Mouse (Mus musculus) heart, embryonic 16.5 days (tissue): ENCODE data around the gene Tgif1. TPM values are rescaled to one million over a fixed set of nuclear protein-coding genes. Genes with fewer than 3 reads are reported as not detected.

Experiments used
- ATAC-seq: fragments of 200-750 bp; cut with Nextera tagmentation; replicated peaks from 2 replicates; pipeline ENCODE4 v1.8.0; 2017; ENCODE audit warnings: moderate number of reproducible peaks; ENCODE audit not compliant: insufficient read depth, low FRiP score; ENCODE audit errors: extremely low read depth
- H3K27ac ChIP-seq: fragments of 300-500 bp; sonication (generic); 2 replicates; pipeline ENCODE4 v1.5.1; 2014; ENCODE audit warnings: mild to moderate bottlenecking, low read length, control low read depth, moderate library complexity
- H3K27me3 ChIP-seq: fragments of 300-500 bp; sonication (generic); 2 replicates; pipeline ENCODE4 v1.6.1; 2014; ENCODE audit warnings: low read length, mixed read lengths; ENCODE audit not compliant: control insufficient read depth, insufficient read depth
- H3K36me3 ChIP-seq: fragments of 300-500 bp; sonication (generic); 2 replicates; pipeline ENCODE4 v1.6.1; 2014; ENCODE audit not compliant: control insufficient read depth, insufficient read depth
- H3K4me1 ChIP-seq: fragments of 300-500 bp; sonication (generic); 2 replicates; pipeline ENCODE4 v1.6.1; 2014; ENCODE audit warnings: low read length, mixed read lengths; ENCODE audit not compliant: control insufficient read depth, insufficient read depth
- H3K4me2 ChIP-seq: fragments of 300-500 bp; sonication (generic); 2 replicates; pipeline ENCODE4 v1.6.1; 2014; ENCODE audit warnings: low read depth, mild to moderate bottlenecking, control low read depth, low read length
- H3K4me3 ChIP-seq: fragments of 300-500 bp; sonication (generic); 2 replicates; pipeline ENCODE4 v1.5.1; 2014; ENCODE audit warnings: mild to moderate bottlenecking, control low read depth, low read length
- H3K9ac ChIP-seq: fragments of 300-500 bp; sonication (generic); 2 replicates; pipeline ENCODE4 v1.6.1; 2014; ENCODE audit warnings: low read length, control low read depth
- H3K9me3 ChIP-seq: fragments of 300-500 bp; sonication (generic); replicated peaks from 2 replicates; pipeline ENCODE4 v1.6.1; 2016; ENCODE audit warnings: low read length; ENCODE audit not compliant: control insufficient read depth
- WGBS: fragments of 180-500 bp; shearing (Covaris S2); extraction: QIAGEN DNeasy Blood & Tissue Kit; methylation state at CpG from one replicate; pipeline ENCODE4 v1.1.7; 2014; 5-methylcytosine and 5-hydroxymethylcytosine counted together
- polyA plus RNA-seq: library from polyadenylated mRNA; unstranded; fragments of >200 nt; fragmentation: Nextera tagmentation; extraction: Ambion mirVana; gene quantifications from 2 replicates; pipeline ENCODE4 v1.2.1, GENCODE M21; 2015

The Tgif1 gene
- polyA plus RNA-seq, 1 experiment from 2014 or later = 20.7 TPM

DNA sequence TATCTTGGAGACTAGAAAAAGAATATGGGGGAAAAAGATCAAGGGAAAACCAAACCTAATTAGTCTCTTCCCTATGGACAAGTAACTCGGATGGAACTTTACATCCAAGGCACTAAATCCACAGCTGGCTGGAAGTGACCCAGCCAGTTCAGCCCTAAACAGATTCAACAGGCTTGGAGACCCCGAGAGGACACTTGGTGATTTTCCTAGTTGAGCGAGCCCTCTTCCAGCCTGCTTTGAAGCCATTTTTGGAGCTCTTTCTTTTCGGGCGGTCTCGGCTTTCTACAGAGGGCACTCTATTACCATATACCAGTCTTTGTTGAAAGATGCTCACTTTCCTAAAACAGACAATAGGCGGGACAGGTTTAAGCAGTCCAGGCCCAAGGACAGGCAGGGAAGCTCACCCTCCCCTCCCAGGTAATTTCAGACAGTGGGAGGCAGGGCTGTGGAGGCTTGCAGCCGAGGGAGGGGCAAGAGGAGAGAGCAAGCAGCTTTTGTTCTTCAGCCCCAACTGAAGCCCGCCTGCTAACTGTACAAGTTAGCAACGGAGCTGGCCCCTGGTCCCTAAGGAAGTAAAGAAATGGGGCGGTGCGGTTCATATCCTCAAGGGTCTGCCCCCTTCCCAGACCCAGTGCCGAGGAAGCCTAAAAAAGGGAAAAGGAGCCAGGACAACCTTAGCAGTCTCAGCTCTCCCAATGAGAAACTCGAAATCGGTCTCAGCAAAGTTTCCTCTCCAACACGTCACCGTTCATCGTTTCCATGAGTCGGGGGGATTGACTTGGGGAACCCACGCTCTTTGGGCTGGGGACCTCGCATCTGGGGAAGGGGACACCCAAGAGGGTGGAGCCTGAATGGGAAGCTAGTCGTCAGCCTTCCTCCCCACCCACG is 4.6 kb downstream of the Tgif1 start:
- H3K27me3 ChIP-seq = no peaks in the 10 kb centered on the region
- peak; percentile 13 for ATAC-seq
- H3K4me3 ChIP-seq = peak overlapping the region; percentile 80
- 1% methylated on average over 23 of the region's 23 CpGs for WGBS
- peaks cover 10% of the 10 kb centered on the region for H3K4me1 ChIP-seq
- peak overlapping the region; percentile 79 for H3K9ac ChIP-seq
- peak overlapping the region; percentile 99 for H3K4me2 ChIP-seq
- peaks cover 7% of the 10 kb centered on the region; the same call in 1 of the 2 replicates for H3K36me3 ChIP-seq
- H3K27ac ChIP-seq = peak overlapping the region; percentile 92
- no peaks in the 10 kb centered on the region for H3K9me3 ChIP-seq

DNA sequence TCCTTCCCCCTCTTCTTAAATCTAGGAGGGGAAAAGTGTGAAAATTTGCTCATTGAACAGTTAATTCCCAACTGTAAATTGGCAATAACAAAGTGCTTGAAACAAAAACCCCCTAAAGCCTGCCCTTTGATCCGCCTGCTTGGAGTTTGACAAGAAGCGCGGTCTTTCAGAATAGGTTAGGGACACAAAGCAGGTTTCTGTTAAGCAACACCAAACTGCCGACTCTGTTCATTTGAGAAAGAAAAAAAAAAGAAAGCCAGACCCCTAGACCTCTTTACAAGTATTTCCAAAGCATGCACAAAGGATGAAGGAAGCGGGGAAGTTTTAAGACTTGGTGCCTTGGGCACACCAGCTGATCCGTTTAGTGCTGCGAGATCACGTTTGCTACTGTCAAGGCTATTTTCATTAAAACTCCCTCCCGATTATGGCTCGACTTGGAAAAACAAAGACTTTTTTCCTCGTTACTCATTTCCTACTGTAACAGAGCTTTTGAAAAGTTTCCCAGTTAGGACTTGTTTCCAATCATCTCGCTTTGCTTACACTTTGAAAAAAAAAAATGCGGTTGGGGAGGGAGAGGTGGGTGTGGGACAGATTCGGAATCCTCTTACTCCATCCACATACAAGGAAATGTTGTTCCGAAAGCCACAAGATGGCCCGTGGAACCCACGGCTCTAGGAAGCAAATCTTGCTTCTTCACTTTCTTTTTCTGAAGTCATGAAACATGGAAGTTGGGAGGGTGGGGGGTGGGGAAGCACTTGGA is 5.4 kb downstream of the Tgif1 start:
- no peaks in the 10 kb centered on the region for H3K27me3 ChIP-seq
- peaks cover 9% of the 10 kb centered on the region for H3K4me1 ChIP-seq
- peak overlapping the region; percentile 80 for H3K4me3 ChIP-seq
- no peaks in the 10 kb centered on the region for H3K9me3 ChIP-seq
- peak overlapping the region; percentile 92 for H3K27ac ChIP-seq
- H3K9ac ChIP-seq = peak overlapping the region; percentile 79
- ATAC-seq = no peak
- WGBS = 3% methylated on average over 17 of the region's 17 CpGs
- peaks cover 10% of the 10 kb centered on the region; the same call in 1 of the 2 replicates for H3K36me3 ChIP-seq
- peak overlapping the region; percentile 99 for H3K4me2 ChIP-seq

DNA sequence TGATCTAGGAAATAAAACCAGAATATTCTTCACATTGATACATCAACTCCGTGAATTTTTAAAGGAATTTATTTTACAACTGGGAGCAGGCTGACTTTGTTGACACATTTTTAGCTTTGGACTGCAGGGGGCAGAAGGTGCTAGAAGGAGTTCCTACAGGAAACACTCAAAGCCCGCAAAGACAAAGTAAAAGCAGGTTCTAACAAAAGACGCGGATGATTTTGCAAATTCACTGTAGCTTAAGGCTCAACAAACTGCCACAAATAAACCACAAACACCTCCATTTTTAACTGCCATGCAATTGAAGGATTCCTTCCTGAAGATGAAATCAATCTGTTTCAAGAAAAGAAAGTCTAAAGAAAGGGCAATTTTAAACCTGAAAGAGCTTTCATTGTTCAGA is 6.3 kb downstream of the Tgif1 start:
- H3K9ac ChIP-seq = 0 out of 2 replicates have a peak overlapping the region, but pooled peaks have one; percentile 49
- no peak overlapping the region for H3K27ac ChIP-seq
- peaks cover 9% of the 10 kb centered on the region for H3K4me1 ChIP-seq
- peak overlapping the region; percentile 63 for H3K4me2 ChIP-seq
- H3K27me3 ChIP-seq = no peaks in the 10 kb centered on the region
- ATAC-seq = no peak
- H3K4me3 ChIP-seq = peak overlapping the region; percentile 38
- 2% methylated on average over 4 of the region's 4 CpGs for WGBS
- peaks cover 10% of the 10 kb centered on the region; the same call in 1 of the 2 replicates for H3K36me3 ChIP-seq
- H3K9me3 ChIP-seq = no peaks in the 10 kb centered on the region

DNA sequence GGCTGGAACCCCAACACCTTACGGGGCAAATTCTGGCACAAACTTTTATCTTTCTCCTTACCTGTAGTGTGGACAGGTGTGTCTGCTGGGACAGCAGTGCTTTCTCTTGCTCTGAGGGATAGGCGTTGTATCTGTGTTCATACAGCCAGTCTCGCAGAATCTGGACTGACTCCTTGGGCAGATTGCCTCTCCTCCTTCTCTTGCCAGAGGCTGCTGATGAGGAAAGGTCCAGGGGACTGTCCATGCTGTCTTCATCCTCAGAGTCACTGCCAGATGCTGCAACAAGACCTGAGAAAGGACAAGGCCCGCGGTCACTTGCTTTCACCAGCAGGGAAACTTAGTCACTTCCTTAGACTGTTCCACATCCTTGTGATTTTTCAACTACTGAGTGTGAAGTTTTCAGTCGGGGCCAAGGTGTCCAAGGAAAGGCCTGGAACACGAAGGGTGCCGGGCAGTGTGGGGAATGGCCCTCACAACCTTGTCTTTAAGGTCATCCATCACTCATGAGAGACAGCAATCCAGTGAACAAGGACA is 7.2 kb downstream of the Tgif1 start:
- no peak overlapping the region for H3K9ac ChIP-seq
- H3K27ac ChIP-seq = no peak overlapping the region
- no peak overlapping the region for H3K4me3 ChIP-seq
- H3K4me1 ChIP-seq = peaks cover 9% of the 10 kb centered on the region
- H3K27me3 ChIP-seq = no peaks in the 10 kb centered on the region
- no peak for ATAC-seq
- no peaks in the 10 kb centered on the region for H3K9me3 ChIP-seq
- H3K4me2 ChIP-seq = no peak overlapping the region
- H3K36me3 ChIP-seq = peaks cover 12% of the 10 kb centered on the region; the same call in 1 of the 2 replicates
- 54% methylated on average over 8 of the region's 8 CpGs for WGBS

DNA sequence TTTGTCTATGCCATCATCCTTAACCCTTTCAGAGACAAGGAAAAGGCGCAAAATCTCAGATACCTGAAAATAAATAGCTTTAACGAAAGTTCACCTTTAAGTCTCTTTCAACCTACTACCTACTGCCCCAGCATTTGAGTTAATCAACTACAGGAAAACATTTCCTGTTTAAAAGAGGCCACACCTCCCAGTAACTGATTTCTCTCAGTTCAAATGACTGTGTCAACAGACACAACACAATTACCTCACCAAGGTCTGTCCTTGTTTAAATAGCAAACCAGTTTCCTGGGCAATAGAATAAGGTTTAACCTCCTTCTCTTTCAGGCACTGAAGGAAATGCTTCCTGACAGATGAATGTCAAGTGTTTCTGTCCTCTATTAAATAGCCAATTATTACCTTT is 7.8 kb downstream of the Tgif1 start:
- Histone ChIP-seq H3K9ac (no peak overlapping the region), H3K9me3 (no peaks in the 10 kb centered on the region), H3K4me3 (no peak overlapping the region), H3K4me1 (peaks cover 9% of the 10 kb centered on the region), H3K27ac (no peak overlapping the region), H3K4me2 (no peak overlapping the region), H3K36me3 (peaks cover 12% of the 10 kb centered on the region; the same call in 1 of the 2 replicates), H3K27me3 (no peaks in the 10 kb centered on the region)
- ATAC-seq = no peak
- 89% methylated on average over 2 of the region's 2 CpGs for WGBS

DNA sequence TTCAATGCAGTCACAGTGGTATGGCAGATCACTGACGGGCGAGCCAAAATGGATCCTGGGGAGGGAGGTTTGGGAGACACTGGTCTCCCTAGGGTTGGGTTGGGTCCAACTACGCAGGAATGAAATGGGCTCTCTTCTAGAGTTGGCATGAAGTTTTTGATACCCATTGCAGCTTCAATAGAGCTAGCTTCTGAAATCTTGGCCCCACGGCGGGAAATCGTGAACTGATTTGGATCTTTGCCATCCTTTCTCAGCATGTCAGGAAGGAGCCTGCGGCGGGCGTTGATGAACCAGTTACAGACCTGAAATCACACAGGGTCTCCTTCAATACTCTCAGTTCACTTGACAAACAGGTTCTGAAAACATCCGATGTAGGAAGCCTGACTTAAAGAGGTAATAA is 8.4 kb downstream of the Tgif1 start:
- whole genome bisulfite sequencing = 47% methylated on average over 10 of the region's 10 CpGs
- H3K9me3 ChIP-seq = no peaks in the 10 kb centered on the region
- no peak for ATAC-seq
- no peaks in the 10 kb centered on the region for H3K27me3 ChIP-seq
- no peak overlapping the region for H3K4me2 ChIP-seq
- peaks cover 12% of the 10 kb centered on the region; the same call in 1 of the 2 replicates for H3K36me3 ChIP-seq
- no peak overlapping the region for H3K27ac ChIP-seq
- no peak overlapping the region for H3K4me3 ChIP-seq
- peaks cover 9% of the 10 kb centered on the region for H3K4me1 ChIP-seq
- no peak overlapping the region for H3K9ac ChIP-seq

DNA sequence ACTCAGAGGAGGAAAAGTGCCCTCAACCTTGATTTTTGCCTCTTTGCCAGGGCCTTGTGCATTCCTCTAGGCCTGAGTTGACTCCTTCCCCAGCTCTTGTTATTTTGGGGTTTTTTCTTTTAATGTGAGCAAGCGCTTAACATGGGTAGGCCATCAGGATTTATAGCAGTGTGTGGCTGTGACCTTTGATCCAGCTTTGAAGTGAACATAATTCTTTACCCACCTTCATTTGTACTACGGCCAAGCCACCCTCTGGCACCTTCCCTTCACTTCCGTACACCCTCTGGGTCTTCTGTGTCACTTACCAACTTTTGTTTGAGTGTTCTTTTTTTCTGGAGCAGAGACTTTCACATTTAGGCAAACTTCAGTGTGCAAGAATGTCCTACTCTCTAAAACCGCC is 10.1 kb downstream of the Tgif1 start:
- Histone ChIP-seq H3K9me3 (no peaks in the 10 kb centered on the region), H3K9ac (no peak overlapping the region), H3K27me3 (no peaks in the 10 kb centered on the region), H3K4me1 (peaks cover 9% of the 10 kb centered on the region), H3K27ac (no peak overlapping the region), H3K4me3 (no peak overlapping the region), H3K4me2 (no peak overlapping the region), H3K36me3 (peaks cover 15% of the 10 kb centered on the region; the same call in 1 of the 2 replicates)
- 92% methylated on average over 4 of the region's 4 CpGs for WGBS
- ATAC-seq = no peak

DNA sequence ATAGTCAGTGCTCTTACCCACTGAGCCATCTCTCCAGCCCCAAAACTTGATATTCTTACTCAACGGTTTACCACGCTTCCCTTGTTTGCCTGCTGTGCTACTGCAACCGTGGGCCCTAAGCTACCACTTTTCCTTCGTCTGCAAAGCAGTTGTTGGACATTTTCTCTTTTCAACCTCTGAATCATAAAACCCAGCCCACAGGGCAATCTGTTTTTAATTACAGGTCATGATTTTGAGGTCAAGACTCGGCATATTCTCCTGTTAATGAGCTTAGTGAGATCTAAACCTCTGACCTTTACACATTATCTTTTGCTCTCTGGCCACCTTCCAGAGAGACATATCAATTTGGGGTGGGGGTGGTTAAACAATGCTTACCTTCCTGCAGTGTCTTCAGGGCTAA is 14.8 kb downstream of the Tgif1 start:
- H3K36me3 ChIP-seq = peaks cover 6% of the 10 kb centered on the region; the same call in 1 of the 2 replicates
- H3K4me2 ChIP-seq = no peak overlapping the region
- no peak for ATAC-seq
- H3K9ac ChIP-seq = no peak overlapping the region
- no peak overlapping the region for H3K4me3 ChIP-seq
- peaks cover 6% of the 10 kb centered on the region for H3K4me1 ChIP-seq
- H3K27ac ChIP-seq = no peak overlapping the region
- H3K27me3 ChIP-seq = no peaks in the 10 kb centered on the region
- H3K9me3 ChIP-seq = no peaks in the 10 kb centered on the region
- WGBS = 83% methylated on average over 5 of the region's 5 CpGs
